ENCODE assay signal across 30 mouse cellular contexts in genomic region chr8:87461801-87462200, GRCm38 (mm10). TPM values are rescaled to one million over a fixed set of nuclear protein-coding genes. Genes with fewer than 3 reads are reported as not detected.
DNase-seq lines count a peak whose midpoint lies in the region; ATAC-seq and TF ChIP-seq lines count a peak whose summit lies in the region.
"Had no signal": no experiment of that assay in that cellular context is flagged by ENCODE, and none has a peak within 500 bp of the region (broad histone marks: within the 10 kb centered on the region; RNA-seq: fewer than 3 reads in every experiment).

No protein-coding gene starts in this region.

- no peak overlapping the region for H3K9ac ChIP-seq in embryonic facial prominence, embryonic 11.5 days (replicated peaks; ENCODE audit: low read length)
- H3K9ac ChIP-seq in hindbrain, embryonic 11.5 days (ENCODE audit: low read depth, low read length) = no peak overlapping the region
- no peak overlapping the region for H3K9ac ChIP-seq in hindbrain, postnatal 0 days (replicated peaks; ENCODE audit: low read length)
- H3K9ac ChIP-seq: embryonic facial prominence, embryonic 12.5 days; embryonic facial prominence, embryonic 15.5 days; forebrain, postnatal 0 days; heart, embryonic 13.5 days; hindbrain, embryonic 13.5 days had no signal

- no peak overlapping the region for H3K27ac ChIP-seq in embryonic facial prominence, embryonic 11.5 days (replicated peaks; ENCODE audit: low read depth, low read length)
- H3K27ac ChIP-seq in embryonic facial prominence, embryonic 10.5 days (replicated peaks) = no peak overlapping the region
- no peak overlapping the region for H3K27ac ChIP-seq in hindbrain, embryonic 11.5 days (ENCODE audit: low read depth, low read length)
- no peak overlapping the region for H3K27ac ChIP-seq in hindbrain, postnatal 0 days
- peak overlapping the region; percentile 35; the same call in 1 of the 2 replicates for H3K27ac ChIP-seq in testis, adult 2 months (ENCODE audit: control insufficient read depth, insufficient read depth, low read depth, low read length)
- H3K27ac ChIP-seq: embryonic facial prominence, embryonic 12.5 days; embryonic facial prominence, embryonic 15.5 days; gastrocnemius, adult 2 months; heart, embryonic 10.5 days; heart, embryonic 13.5 days; hindbrain, embryonic 13.5 days had no signal

- no peak for ATAC-seq in embryonic facial prominence, embryonic 11.5 days (replicated peaks; ENCODE audit: insufficient number of reproducible peaks, low FRiP score, low TSS enrichment, low read depth)
- ATAC-seq in hindbrain, embryonic 11.5 days (ENCODE audit: low FRiP score) = no peak
- ATAC-seq in hindbrain, postnatal 0 days = no peak
- ATAC-seq: forebrain, embryonic 14.5 days; forebrain, postnatal 0 days; intestine, postnatal 0 days had no signal

- DNase-seq in embryonic facial prominence, embryonic 11.5 days (ENCODE audit: low spot score) = peak; percentile 9
- DNase-seq in embryonic facial prominence, embryonic 10.5 days (ENCODE audit: low spot score) = no peak
- DNase-seq in hindbrain, embryonic 11.5 days (ENCODE audit: low spot score) = peak; percentile 16
- DNase-seq in hindbrain, postnatal 0 days (ENCODE audit: low spot score) = no peak
- no peak for DNase-seq in testis, postnatal 14 days (ENCODE audit: low spot score)
- DNase-seq in layer of hippocampus, postnatal 36 days = no peak
- DNase-seq: adrenal gland, adult 2 months; adrenal gland, postnatal 14 days; B cell, adult 2 months; cerebellum, adult 11 months; cerebellum, adult 2 months; cerebellum, adult 9-11 months; cerebellum, postnatal 25 days; forebrain, postnatal 0 days; gastrocnemius, adult 2 months; gastrocnemius, postnatal 14 days; heart, adult 18-20 months; heart, postnatal 14 days; heart, postnatal 4 days had no signal

- TF ChIP-seq CTCF in hindbrain, postnatal 0 days (IDR thresholded peaks at IDR 0.05; ENCODE audit: low read depth) = no peak
- no peak for TF ChIP-seq CTCF in testis, adult 2 months (IDR thresholded peaks at IDR 0.05; ENCODE audit: control insufficient read depth, insufficient read depth, insufficient replicate concordance, low read depth, low read length)

- H3K9me3 ChIP-seq in embryonic facial prominence, embryonic 11.5 days (replicated peaks; ENCODE audit: control insufficient read depth, low read length) = no peaks in the 10 kb centered on the region
- no peaks in the 10 kb centered on the region for H3K9me3 ChIP-seq in embryonic facial prominence, embryonic 10.5 days
- H3K9me3 ChIP-seq in hindbrain, embryonic 11.5 days (ENCODE audit: control insufficient read depth, low read length) = no peaks in the 10 kb centered on the region
- H3K9me3 ChIP-seq in hindbrain, postnatal 0 days (ENCODE audit: low read length) = no peaks in the 10 kb centered on the region
- H3K9me3 ChIP-seq: embryonic facial prominence, embryonic 12.5 days; embryonic facial prominence, embryonic 15.5 days; heart, embryonic 10.5 days; heart, embryonic 13.5 days; hindbrain, embryonic 13.5 days had no signal

- 29% methylated on average over 5 of the region's 5 CpGs for WGBS in embryonic facial prominence, embryonic 11.5 days
- 45% methylated on average over 5 of the region's 5 CpGs for WGBS in embryonic facial prominence, embryonic 10.5 days
- 39% methylated on average over 5 of the region's 5 CpGs for WGBS in hindbrain, embryonic 11.5 days
- 26% methylated on average over 5 of the region's 5 CpGs for WGBS in hindbrain, postnatal 0 days

- no peak for TF ChIP-seq POLR2A in testis, adult 2 months (IDR thresholded peaks at IDR 0.05; ENCODE audit: control insufficient read depth, low read depth, low read length)

- H3K4me3 ChIP-seq in embryonic facial prominence, embryonic 11.5 days (ENCODE audit: low read depth, low read length) = no peak overlapping the region
- no peak overlapping the region for H3K4me3 ChIP-seq in embryonic facial prominence, embryonic 10.5 days
- H3K4me3 ChIP-seq in hindbrain, embryonic 11.5 days (ENCODE audit: low read depth, low read length) = no peak overlapping the region
- H3K4me3 ChIP-seq in hindbrain, postnatal 0 days (ENCODE audit: low read length) = no peak overlapping the region
- H3K4me3 ChIP-seq in testis, adult 2 months (ENCODE audit: control insufficient read depth, low read depth, low read length) = peak overlapping the region; percentile 65
- H3K4me3 ChIP-seq: embryonic facial prominence, embryonic 12.5 days; embryonic facial prominence, embryonic 15.5 days; gastrocnemius, adult 2 months; heart, embryonic 10.5 days; heart, embryonic 13.5 days; hindbrain, embryonic 13.5 days had no signal

- H3K4me2 ChIP-seq in embryonic facial prominence, embryonic 11.5 days (ENCODE audit: low read depth, low read length) = no peak overlapping the region
- H3K4me2 ChIP-seq in hindbrain, embryonic 11.5 days (replicated peaks; ENCODE audit: low read depth, low read length) = no peak overlapping the region
- no peak overlapping the region for H3K4me2 ChIP-seq in hindbrain, postnatal 0 days (ENCODE audit: low read depth, low read length)
- H3K4me2 ChIP-seq: embryonic facial prominence, embryonic 12.5 days; embryonic facial prominence, embryonic 15.5 days; heart, embryonic 13.5 days; hindbrain, embryonic 13.5 days had no signal

- peaks cover 4% of the 10 kb centered on the region for H3K27me3 ChIP-seq in embryonic facial prominence, embryonic 11.5 days (ENCODE audit: control insufficient read depth, insufficient read depth, low read length)
- peaks cover 30% of the 10 kb centered on the region for H3K27me3 ChIP-seq in embryonic facial prominence, embryonic 10.5 days (replicated peaks; ENCODE audit: low read depth, poor library complexity, severe bottlenecking)
- H3K27me3 ChIP-seq in hindbrain, embryonic 11.5 days (ENCODE audit: control insufficient read depth, insufficient read depth, low read length) = peaks cover 6% of the 10 kb centered on the region; the same call in 1 of the 2 replicates
- 0 out of 2 replicates have a peak, but pooled peaks cover 3% of the 10 kb centered on the region for H3K27me3 ChIP-seq in hindbrain, postnatal 0 days (ENCODE audit: insufficient read depth, low read length)
- H3K27me3 ChIP-seq in testis, adult 2 months (ENCODE audit: control insufficient read depth, insufficient read depth, low read length) = no peaks in the 10 kb centered on the region

- H3K36me3 ChIP-seq in embryonic facial prominence, embryonic 11.5 days (replicated peaks; ENCODE audit: control insufficient read depth, insufficient read depth, low read depth, low read length) = no peaks in the 10 kb centered on the region
- no peaks in the 10 kb centered on the region for H3K36me3 ChIP-seq in embryonic facial prominence, embryonic 10.5 days (replicated peaks)
- no peaks in the 10 kb centered on the region for H3K36me3 ChIP-seq in hindbrain, embryonic 11.5 days (ENCODE audit: control insufficient read depth, insufficient read depth, low read length)
- H3K36me3 ChIP-seq in hindbrain, postnatal 0 days (ENCODE audit: insufficient read depth, low read length) = no peaks in the 10 kb centered on the region
- no peaks in the 10 kb centered on the region for H3K36me3 ChIP-seq in testis, adult 2 months (ENCODE audit: control insufficient read depth, insufficient read depth, low read length)
- H3K36me3 ChIP-seq: embryonic facial prominence, embryonic 12.5 days; embryonic facial prominence, embryonic 15.5 days; G1E; heart, embryonic 10.5 days; heart, embryonic 13.5 days; hindbrain, embryonic 13.5 days had no signal

- H3K4me1 ChIP-seq in embryonic facial prominence, embryonic 11.5 days (ENCODE audit: control insufficient read depth, insufficient read depth, low read length) = no peaks in the 10 kb centered on the region
- peaks cover 22% of the 10 kb centered on the region for H3K4me1 ChIP-seq in embryonic facial prominence, embryonic 10.5 days
- H3K4me1 ChIP-seq in hindbrain, embryonic 11.5 days (replicated peaks; ENCODE audit: control insufficient read depth, insufficient read depth, low read length) = no peaks in the 10 kb centered on the region
- H3K4me1 ChIP-seq in hindbrain, postnatal 0 days (ENCODE audit: insufficient read depth, low read length) = no peaks in the 10 kb centered on the region
- H3K4me1 ChIP-seq in testis, adult 2 months (ENCODE audit: control insufficient read depth, insufficient read depth, low read length) = peaks cover 10% of the 10 kb centered on the region
- H3K4me1 ChIP-seq: embryonic facial prominence, embryonic 12.5 days; heart, embryonic 13.5 days had no signal

RNA-seq across cellular contexts. Expression of gene Cbln1, which starts 10.6 kb away (rescaled TPM):
- 2.8 and 4.2 TPM in 2 replicates for polyA plus RNA-seq in embryonic facial prominence, embryonic 11.5 days (2014; fragmentation: Nextera tagmentation; extraction: Ambion mirVana)
- polyA plus RNA-seq in embryonic facial prominence, embryonic 10.5 days (2016; fragmentation: Nextera tagmentation; extraction: Ambion mirVana) = 0.95 and 1.1 TPM in 2 replicates
- polyA plus RNA-seq in hindbrain, embryonic 11.5 days (2014; fragmentation: Nextera tagmentation; extraction: Ambion mirVana) = 14.6 and 16.2 TPM in 2 replicates
- total RNA-seq in hindbrain, postnatal 0 days (2014; rRNA removed) = 163 and 181 TPM in 2 replicates
- polyA plus RNA-seq in hindbrain, postnatal 0 days (2015; fragmentation: Nextera tagmentation; extraction: Ambion mirVana) = 56.8 and 64.9 TPM in 2 replicates
- 3.7 and 3.8 TPM in 2 replicates for polyA plus RNA-seq in testis, adult 2 months (2012; rRNA removed)
- 1 to 10 TPM; 3.4 to 4.0 TPM for total RNA-seq in layer of hippocampus, postnatal 36 days (2021)
- total RNA-seq: CH12.LX; common myeloid progenitor, adult 5-6 weeks; G1E; gastrocnemius, adult 2 months had no signal
- polyA plus RNA-seq: G1E had no signal

Comparison
In these comparisons a context has a peak if more than half of its experiments do, and no peak if none do; other contexts are left out.
1. DNase-seq: peak in embryonic facial prominence, embryonic 11.5 days (single experiment) and hindbrain, embryonic 11.5 days (single experiment); none in embryonic facial prominence, embryonic 10.5 days (single experiment), hindbrain, postnatal 0 days (single experiment), testis, postnatal 14 days (single experiment) and layer of hippocampus, postnatal 36 days (0 of 2).